Mouse (Mus musculus): ENCODE results near the gene Agpat3. TPM values are rescaled to one million over a fixed set of nuclear protein-coding genes. Genes with fewer than 3 reads are reported as not detected.
"Not testable (repeated sequence)": the region's sequence is repeated elsewhere in the genome, so short reads cannot be mapped to it uniquely, and the experiment has no call there.

Gene Agpat3
- total RNA-seq, 4 experiments from 2014 or later, result 228 to 370 (median 267) TPM

DNA sequence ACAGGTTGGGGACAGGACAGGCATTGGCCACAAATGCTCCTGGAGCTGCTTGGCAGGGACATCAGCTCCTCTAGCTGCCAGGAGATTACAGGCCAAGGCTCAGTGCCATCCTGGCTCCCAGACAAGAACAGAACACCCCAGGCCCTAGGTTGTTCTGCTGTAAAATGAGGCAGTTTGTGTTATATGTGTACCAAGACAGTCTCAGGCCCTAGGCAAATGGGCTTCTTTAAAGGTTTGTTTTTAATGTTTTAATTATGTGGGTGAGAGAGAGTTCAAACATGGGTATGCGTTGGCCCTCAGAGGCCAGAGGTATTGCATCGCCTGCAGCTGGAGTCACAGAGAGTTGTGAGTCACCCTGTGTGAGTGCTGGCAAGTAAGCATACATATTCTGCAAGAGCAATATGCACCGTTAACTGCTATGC, 8.0 kb upstream of the Agpat3 start:
- peak; percentile 41 for DNase-seq

DNA sequence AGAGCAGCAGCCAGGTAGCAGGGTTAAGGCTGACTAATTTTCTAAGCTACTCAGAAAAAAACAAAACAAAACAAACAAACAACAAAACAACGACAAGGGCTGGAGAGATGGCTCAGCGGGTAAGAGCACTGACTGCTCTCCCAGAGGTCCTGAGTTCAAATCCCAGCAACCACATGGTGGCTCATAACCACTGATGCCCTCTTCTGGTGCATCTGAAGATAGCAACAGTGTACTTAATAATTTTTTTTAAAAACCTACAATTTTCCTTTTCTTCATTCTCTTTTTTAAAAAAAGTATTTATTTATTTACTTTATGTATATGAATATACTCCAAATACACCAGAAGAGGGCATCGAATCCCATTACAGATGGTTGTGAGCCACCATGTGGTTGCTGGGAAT, 6.7 kb upstream of the Agpat3 start:
- DNase-seq, result not testable (repeated sequence)

DNA sequence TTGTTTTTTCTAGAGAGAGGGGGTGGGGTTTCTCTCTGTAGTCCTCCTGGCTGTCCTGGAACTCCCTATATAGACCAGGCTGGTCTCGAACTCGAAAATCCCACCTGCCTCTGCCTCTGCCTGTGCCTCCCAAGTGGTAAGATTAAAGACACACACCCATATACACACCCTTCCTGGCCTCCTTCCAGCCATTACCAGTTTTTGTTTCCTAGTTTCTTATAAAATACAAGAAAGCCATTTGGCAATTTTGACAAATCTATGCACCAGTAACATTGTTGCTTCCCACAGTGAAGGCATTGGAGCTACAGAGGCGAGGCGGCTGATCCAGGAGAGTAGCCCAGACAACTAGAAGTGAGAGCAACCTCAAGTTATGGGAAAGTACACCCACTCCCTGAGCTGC, 6.0 kb upstream of the Agpat3 start:
- DNase-seq, result no peak

DNA sequence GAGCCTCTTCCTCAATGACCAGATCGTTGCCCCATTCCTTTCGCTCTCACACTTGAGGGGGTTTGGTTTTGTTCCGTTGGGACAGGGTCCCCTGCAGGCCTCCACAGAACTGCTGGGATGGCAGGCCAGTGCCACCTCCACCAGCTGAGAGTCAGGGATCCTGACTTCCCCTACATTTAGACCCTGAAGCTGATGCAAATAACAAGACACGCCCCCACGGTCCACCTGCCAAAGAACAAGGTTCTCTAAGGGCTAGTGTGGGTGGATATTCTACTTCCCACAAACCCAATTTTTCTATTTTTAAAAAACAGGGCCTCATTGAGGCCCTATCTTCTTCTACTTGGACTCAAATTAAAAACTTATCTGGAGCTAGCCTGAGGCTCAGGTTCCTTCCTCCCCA, 5.5 kb upstream of the Agpat3 start:
- DNase-seq, result no peak

DNA sequence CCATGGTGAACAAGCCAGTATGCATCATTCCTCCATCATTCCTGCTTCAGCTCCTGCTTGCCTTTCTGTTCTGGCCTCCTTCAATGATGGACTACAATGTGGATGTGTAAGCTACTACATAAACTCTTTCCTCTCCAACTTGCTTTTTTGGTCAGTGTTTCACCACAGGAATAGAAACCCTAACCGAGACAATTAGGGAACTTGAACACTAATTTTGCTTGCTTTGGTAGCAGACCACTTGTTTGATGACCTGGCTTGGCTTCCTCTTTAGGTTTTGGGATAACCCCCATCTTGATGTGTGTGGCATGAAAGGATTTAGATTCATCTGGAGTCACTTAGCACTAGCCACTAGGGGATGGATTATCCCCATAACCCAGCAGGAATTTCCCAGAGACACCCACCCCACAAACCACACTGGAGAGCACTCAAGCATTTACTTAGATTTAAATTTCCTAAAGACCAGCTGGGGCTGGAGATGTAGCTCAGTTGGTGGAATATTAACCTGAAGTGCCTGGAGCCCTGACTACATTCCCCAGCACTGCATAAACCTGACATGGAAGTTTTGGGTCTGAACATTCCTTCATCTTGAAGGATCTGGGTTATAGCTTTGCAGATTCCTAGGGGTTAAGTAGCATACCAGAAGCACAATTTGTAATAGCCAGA, 3.8 kb upstream of the Agpat3 start:
- no peak for DNase-seq

DNA sequence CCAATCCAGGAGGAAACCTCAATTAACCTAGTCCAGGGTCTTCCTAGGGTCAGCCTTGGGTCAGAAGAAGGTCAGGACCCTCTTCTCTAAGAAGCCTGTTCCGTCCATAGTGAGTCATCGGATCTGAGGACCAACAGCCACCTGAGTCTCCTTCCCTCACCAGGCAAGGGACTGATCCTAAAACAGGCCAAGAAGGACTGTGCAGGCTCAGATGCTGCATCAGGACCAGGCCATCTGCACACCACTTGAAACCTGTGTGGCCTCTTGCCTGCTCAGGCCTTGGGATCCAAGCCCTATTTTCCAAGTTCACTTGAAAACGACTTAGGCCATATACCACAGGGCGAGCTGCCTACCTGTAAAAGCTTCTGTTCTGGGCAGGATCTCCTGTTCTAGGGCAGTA, 907 bp upstream of the Agpat3 start:
- DNase-seq, result no peak

DNA sequence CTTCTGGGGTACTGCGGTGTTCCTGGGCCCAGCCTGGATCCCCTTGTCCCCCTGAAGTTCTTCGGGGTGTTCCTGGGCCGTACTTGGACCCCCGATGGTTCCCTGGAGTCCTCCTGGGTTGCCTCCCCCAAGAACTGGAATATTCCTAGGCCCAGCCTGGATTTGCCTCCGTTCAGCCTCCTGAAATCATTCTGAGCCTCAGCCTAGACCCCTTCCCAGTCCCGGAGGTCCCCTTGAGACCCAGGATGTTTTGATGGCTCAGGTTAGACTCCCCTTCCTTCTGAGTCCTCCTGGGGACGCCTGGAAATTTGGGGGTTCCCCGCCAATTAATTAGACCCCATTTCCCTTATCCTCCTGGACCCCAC, 359 bp upstream of the Agpat3 start:
- no peak for DNase-seq

DNA sequence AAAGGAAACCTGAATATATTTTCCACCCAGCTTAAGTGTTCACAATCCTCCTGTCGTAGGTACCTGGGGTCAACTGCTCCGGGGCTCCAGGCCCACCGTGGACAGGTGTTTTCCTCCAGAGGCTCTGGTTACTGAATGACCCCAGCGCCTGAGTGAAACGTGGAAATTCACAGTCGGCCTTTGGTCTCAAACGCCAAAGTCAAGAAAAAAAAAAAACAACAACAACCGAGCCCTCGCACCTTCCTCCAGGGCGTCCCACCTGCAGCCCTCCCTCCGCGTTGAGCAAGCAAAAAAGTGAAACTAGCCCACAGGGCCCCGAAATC, 764 bp downstream of the Agpat3 start:
- DNase-seq, result no peak

DNA sequence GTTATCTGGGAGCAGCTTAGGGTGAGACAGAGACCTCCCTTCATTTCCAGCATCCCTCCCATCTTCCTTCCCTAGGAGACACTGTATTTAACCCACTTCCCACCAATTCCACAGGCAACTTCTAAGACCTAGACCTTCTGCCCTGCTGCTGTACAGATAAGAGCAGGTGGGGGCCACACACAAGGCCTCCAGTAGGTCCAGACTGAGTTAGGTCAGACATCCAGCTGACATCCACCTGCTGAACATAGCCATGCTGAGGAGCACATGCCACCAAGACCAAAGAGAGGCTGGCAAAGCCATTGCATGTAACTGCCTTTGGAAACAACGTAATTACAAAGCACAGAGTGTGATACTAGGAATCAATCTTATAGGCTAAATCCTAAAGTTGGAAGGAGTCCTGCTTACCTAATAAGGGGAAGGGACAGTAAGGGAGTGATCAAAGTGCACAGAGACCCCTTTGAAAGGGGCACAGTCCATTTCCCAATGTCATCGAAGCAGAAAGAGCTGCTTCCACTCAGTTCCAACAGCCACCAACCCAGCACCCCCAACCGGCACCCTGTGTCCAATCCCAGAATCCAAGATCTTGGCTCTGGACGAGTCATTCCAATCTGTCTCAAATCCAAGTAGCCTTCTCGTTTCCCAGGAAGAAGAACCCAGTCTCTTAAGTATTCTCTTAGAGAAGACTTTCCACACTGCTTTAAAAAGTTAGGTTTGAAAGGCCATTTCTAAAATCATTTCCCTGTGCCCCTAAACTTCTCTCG, 1.3 kb downstream of the Agpat3 start:
- no peak for DNase-seq

DNA sequence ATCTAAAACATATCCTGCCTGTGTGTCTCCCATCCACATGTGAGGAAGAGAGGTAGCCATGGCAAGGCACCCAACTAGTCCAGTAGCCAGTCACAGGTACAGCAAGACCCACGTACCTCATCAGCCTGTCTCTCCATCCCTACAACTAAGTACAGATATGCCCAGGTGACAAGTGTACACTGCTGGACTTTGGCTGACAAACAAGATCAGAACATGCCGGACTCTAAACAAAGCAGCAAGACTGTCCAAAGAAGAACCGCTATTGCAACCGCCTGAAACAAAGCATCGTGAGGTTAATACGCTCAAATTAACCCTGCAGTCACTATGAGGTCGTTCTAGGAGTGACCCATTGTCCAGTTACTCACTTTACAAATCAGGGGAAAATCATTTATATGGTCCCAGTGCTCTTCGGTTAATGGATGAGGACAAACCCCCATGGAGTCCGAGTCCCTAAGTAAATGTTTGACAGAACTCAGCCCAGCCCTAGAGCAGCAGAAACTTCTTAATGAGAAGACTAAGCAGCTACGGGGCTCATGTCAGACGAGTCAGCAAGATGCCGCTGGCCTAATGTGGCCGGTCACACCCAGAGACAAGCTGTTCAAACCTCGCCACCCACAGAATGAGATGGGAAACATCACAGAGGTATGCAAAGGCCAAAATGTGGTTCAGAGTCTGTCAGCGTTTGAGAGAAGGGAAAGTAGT, 2.7 kb downstream of the Agpat3 start:
- DNase-seq, result no peak

DNA sequence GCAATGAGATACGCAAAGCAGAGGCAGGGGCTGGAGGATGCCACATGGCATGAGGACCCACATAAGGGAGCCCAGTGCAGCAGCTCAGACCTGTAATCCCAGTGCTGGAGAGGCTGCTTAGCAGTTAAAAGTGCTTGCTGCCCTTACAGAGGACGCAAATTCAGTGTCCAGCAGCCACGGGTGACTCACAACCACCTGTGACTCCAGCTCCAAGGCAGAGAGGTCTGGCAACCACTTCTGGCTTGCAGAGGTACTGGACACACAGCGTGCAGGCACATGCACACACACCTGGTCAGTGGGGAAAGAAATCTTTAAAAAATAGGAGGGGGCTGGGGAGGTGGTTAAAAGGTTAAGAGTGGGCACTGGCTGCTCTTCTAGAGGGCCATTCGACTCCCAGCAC, 4.1 kb downstream of the Agpat3 start:
- no peak for DNase-seq

DNA sequence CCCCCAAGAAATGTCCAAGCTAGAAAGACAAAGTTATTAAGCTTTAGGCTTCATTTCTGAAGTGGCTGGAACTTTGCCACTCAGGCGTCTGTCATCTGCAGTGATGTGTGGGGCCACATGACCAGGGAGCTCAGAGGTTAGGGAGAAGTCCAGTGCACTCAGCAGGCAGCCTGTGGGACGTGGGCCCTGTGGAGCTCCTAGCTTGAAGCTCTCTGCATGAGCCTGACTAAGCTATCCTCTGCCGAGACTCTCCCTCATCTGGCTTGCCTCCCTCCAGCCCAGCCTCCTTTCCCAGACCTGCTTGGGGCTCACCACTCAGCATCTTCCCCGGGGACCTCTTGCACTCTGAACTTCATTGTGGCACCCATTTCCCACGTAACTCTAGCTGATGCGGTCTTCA, 4.8 kb downstream of the Agpat3 start:
- no peak for DNase-seq

DNA sequence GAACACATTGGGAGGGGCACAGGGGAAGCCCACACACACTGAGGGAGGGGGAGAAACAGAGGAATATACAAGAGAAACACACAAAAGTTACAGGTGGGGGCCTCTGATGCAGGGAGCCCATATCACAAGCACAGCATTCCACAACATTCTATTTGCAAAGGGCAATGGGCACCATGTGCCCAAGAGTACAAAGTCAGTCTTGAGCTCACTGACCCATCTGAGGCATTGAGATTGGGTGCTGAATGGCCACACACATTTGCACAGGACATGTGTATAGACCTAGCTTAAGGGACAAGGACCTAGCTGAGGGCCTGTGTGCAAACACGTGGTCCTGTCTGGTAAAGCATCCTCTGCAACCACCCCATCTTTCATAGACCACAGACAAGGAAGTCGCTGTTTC, 6.8 kb downstream of the Agpat3 start:
- no peak for DNase-seq

DNA sequence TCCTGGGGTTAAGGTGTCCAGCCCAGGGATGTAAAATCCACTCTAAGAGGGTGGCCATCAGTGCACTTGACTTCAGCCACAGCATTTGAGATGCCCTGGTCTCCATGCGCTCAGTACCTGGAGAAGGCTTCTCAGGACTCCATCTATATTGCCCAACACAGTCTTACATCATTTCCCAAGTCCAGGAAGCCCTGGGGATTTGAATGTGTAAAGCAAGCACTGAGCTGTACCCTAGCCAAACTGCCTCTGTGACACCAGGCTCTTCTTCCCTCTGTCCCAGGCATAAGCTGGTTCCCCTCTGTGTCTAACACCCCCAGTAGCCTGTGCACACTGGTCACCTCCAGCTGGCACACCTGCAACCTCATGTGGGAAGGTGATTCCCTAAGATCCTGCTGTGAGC, 10.2 kb downstream of the Agpat3 start:
- DNase-seq, result no peak

DNA sequence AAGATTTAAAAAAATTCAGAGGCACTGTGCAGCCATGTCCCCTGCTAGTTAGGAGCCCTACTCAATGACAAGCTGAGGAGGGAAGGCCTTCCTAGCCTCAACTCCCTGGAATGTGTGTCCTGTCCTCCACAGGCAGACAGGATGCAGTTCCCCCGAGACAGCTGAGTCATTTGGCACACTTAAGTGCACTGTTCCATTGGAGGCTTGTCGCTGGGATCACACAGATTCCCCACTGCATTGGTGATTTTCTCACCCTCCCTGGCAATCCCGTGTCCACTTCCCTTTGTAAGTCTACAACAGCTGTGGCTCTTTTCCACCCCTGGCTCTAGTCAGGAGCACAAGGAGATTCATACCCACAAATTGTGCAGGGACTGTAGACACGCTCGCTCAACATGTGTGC, 14.1 kb downstream of the Agpat3 start:
- DNase-seq, result peak; percentile 43

DNA sequence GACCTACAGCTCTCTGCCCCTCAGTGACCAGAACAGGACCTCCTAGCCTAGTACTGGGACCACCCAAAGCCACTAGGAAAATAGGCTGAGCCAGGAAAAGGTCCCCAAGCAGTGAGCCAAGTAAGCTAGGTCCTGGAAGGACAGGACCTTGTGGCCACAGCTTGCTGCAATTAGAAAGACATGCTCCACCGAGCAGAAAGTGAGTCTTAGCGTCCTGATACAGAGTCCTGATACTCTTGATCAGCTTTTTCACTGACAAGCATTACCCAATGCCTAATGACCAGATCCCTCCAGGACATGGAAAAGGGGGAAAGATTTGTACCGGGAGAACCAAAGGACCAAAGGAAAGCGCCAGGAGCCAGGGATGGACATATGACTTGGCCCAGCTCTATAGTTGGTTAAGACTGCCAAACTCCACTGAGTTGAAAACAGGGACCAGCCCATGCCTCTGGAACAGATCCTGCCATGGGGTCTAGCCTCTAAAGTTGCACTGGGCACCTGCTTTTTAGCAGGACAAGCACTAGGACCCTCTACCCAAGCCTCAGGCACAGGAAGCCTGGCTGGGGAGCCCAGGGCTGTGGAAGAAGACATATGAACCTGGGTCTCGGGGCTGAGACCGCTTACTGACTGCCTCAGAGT, 17.2 kb downstream of the Agpat3 start:
- DNase-seq, result no peak

DNA sequence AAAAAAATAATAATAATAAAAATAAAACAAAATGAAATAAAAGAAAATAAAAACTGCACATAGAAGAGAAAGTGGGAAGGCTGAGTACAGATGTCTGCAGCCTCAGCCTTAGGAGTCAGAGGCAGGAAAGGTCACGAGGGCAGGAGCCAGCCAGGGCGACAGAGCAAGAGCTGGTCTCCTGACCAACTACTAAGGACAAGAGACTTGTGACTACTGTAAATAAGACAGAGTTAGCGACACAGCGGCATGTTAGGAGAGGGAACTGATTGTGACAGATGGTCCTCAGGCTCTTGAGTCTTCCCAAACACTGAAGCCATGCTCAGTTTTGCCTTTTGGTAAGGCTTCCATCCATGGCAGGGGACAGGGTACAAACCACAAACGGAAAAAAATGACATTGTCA, 20.7 kb downstream of the Agpat3 start:
- DNase-seq, result no peak

DNA sequence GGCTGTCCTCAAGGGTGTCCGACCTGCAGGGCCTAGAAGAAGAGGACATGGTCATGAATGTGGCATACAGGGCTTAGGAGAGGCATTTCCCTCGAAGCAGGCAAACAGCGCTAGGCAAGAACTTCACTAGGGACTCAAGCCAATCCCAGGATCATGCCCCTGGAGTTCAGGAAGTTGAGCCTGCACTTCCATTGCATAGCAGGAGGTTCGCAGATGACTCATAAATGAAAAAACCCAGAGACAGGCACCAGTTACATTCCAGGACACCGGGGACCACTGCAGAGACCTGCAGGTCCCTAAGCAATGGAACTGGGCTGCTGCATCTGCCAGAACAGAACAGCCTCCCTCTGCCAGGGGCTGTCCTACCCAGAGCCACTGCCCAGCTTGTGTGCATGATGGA, 23.0 kb downstream of the Agpat3 start:
- no peak for DNase-seq

DNA sequence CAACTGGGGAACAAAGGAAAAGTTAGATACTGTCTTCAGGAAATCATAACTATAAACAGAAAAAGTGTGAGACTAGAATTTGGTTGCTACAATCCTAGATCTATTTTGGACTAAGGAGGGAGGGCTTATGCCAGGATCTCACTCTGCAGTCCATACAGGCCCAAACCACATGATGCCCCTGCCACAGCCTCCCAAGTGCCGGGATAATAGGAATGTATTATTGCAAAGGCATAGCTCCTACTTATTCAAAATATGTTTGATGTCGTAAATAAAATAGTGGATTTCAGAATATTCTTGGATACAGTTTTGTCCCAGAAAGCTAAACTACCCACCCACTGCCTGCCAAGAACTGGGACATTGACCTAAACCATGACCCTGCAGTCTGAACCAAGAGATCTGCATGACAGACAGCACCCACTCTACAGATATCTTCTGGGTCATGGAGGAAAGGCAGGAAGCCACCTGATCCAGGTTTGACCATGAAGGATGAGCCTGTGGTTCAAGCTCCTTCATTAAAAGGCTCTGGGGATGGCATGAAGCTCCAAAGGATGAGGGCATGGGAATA, 24.2 kb downstream of the Agpat3 start:
- DNase-seq, result no peak

DNA sequence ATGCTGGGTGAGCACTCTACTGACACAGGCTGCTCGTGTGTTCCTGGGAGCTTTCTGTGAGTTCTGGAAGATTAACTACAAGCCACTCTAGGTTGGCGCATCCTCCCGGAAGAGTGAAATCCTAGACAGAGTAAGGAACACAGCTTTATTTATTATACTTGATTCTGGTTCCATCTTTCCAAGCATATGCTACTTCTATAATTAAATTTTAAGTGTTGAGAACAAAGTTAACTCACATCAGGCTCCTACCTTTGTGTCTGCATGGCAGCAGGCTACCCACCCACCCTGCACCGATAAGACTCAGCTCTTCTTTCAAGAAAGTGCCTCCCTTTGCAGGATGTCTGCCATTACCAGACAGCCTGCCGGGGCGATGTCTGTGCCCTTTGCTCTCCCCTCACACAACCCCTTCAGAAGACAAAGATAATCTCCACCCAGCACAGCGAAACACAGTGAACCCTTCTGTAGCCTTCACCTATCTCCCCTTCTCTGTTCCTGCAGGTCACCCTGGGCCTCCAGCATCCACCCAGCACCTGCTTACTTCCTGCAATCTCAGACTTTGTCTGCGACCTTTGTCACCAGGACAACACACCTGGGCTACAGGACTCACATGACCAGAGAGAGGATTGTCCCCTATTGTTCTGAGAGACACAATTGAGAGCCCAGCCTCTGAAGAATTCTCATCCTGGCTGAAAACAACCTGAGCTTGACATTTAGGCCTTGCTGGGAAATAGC, 26.2 kb downstream of the Agpat3 start:
- no peak for DNase-seq

DNA sequence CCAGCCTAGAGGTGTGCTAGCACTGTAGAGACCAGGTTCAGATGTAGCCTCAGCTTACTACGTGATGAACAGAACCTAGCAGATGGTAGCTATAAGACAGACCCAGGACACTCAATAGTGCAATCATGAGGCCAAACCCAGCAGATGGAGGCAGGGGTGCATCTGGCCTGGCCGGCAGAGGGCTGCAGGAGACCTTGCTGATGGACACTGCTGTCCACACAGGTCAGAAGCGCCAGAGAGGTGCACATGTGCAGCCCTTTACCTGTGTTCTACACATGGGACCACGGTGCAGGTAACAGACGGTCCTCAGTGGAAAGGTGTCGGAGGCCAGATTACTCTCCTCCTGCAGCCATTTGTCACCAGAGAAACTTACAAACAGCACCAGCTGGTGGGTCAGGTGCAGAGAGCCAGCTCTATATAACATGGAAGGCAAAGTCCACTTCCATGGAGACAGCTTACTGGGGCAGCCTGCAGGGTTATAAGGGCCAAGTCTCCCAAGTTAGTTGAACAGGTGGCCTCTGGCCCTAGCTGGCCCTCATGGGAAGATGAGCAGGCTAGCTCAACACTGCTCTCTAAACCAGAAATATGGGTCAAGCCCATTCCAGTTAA, 27.6 kb downstream of the Agpat3 start:
- DNase-seq, result no peak

All from adrenal gland, adult 8-10 months (tissue).